Mouse (Mus musculus) midbrain, postnatal 0 days (tissue): Measurements from ENCODE around the gene Gca. TPM values are rescaled to one million over a fixed set of nuclear protein-coding genes. Genes with fewer than 3 reads are reported as not detected.
"Not testable (repeated sequence)": the region's sequence is repeated elsewhere in the genome, so short reads cannot be mapped to it uniquely, and the experiment has no call there.

ENCODE experiments used
- ATAC-seq: fragments of 200-750 bp; cut with Nextera tagmentation; 2 replicates; pipeline ENCODE4 v1.8.0; 2017; ENCODE audit warnings: moderate number of reproducible peaks, mild to moderate bottlenecking, moderate TSS enrichment, moderate library complexity; ENCODE audit not compliant: low FRiP score
- DNase-seq: peaks from one replicate; pipeline ENCODE4 v3.0.0-alpha.2; 2015; ENCODE audit warnings: low spot score
- H3K27ac ChIP-seq: fragments of 300-500 bp; sonication (generic); 2 replicates; pipeline ENCODE4 v1.5.1; 2014; ENCODE audit warnings: low read depth, mild to moderate bottlenecking, low read length, mixed read lengths
- H3K27me3 ChIP-seq: fragments of 300-500 bp; sonication (generic); 2 replicates; pipeline ENCODE4 v1.6.1; 2014; ENCODE audit warnings: low read length, control low read depth, mixed read lengths; ENCODE audit not compliant: insufficient read depth
- H3K36me3 ChIP-seq: fragments of 300-500 bp; sonication (generic); 2 replicates; pipeline ENCODE4 v1.6.1; 2014; ENCODE audit warnings: low read length, control low read depth, mixed read lengths; ENCODE audit not compliant: insufficient read depth
- H3K4me1 ChIP-seq: fragments of 300-500 bp; sonication (generic); 2 replicates; pipeline ENCODE4 v1.6.1; 2014; ENCODE audit warnings: mild to moderate bottlenecking, control low read depth, antibody characterized with exemption, low read length, mixed read lengths; ENCODE audit not compliant: insufficient read depth
- H3K4me2 ChIP-seq: fragments of 300-500 bp; sonication (generic); 2 replicates; pipeline ENCODE4 v1.6.1; 2014; ENCODE audit warnings: low read depth, mild to moderate bottlenecking, low read length, mixed read lengths; ENCODE audit not compliant: poor library complexity, severe bottlenecking
- H3K4me3 ChIP-seq: fragments of 300-500 bp; sonication (generic); 2 replicates; pipeline ENCODE4 v1.5.1; 2014; ENCODE audit warnings: low read depth, mild to moderate bottlenecking, low read length, moderate library complexity
- H3K9ac ChIP-seq: fragments of 300-500 bp; sonication (generic); replicated peaks from 2 replicates; pipeline ENCODE4 v1.6.1; 2014; ENCODE audit warnings: mild to moderate bottlenecking, low read length, moderate library complexity, mixed read lengths; ENCODE audit not compliant: poor library complexity, severe bottlenecking
- H3K9me3 ChIP-seq: fragments of 300-500 bp; sonication (generic); 2 replicates; pipeline ENCODE4 v1.6.1; 2016; ENCODE audit warnings: low read length, control low read depth
- CTCF ChIP-seq: IDR thresholded peaks from 2 replicates; pipeline ENCODE4 v1.5.1; 2016; ENCODE audit warnings: antibody characterized with exemption, mild to moderate bottlenecking
- WGBS: fragments of 180-500 bp; shearing (Covaris S2); extraction: QIAGEN DNeasy Blood & Tissue Kit; methylation state at CpG from one replicate; pipeline ENCODE4 v1.1.7; 2014; 5-methylcytosine and 5-hydroxymethylcytosine counted together
- polyA plus RNA-seq: library from polyadenylated mRNA; unstranded; fragments of >200 nt; fragmentation: Nextera tagmentation; extraction: Ambion mirVana; gene quantifications from 2 replicates; pipeline ENCODE4 v1.2.1, GENCODE M21; 2015
- total RNA-seq: library from RNA; depleted of rRNA; stranded (reverse); fragments of >200 nt; gene quantifications from 2 replicates; pipeline ENCODE4 v1.2.3, GENCODE M21; 2014

Gene Gca
- total and polyA plus RNA-seq, 2 experiments from 2014 or later, result 1.2 to 3.6 TPM

DNA sequence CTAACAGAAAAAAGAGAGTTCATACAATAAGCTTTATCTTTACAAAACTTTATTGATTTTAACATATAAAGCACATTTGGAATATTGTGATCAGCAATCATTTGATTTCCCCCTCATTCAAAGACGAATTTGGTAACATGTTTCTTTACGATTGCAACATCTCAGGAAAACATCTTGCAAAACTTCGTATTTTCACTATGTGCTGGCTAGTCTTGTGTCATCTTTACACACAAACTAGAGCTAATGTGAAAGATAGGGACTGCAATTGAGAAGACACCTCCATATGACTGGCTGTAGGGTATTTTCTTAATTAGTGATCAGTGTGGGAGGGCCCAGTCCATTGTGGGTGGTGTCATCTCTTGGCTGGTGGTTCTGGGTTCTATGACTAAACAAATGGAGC lies 42.2 kb downstream of the Gca start:
- Histone ChIP-seq H3K36me3 (peaks cover 6% of the 10 kb centered on the region; the same call in 1 of the 2 replicates), H3K9ac (no peak overlapping the region), H3K4me1 (no peaks in the 10 kb centered on the region), H3K4me2 (no peak overlapping the region), H3K27ac (no peak overlapping the region), H3K9me3 (no peaks in the 10 kb centered on the region), H3K27me3 (no peaks in the 10 kb centered on the region), H3K4me3 (no peak overlapping the region)
- DNase-seq (no peak), ATAC-seq (no peak)
- no peak for TF ChIP-seq CTCF
- WGBS, result 91% methylated on average over 3 of the region's 3 CpGs

- TF ChIP-seq CTCF, result no peak
- DNase-seq, result no peak
- Histone ChIP-seq H3K9me3 (no peaks in the 10 kb centered on the region), H3K27me3 (no peaks in the 10 kb centered on the region), H3K36me3 (no peaks in the 10 kb centered on the region), H3K4me3 (no peak overlapping the region), H3K4me1 (no peaks in the 10 kb centered on the region), H3K9ac (no peak overlapping the region), H3K27ac (no peak overlapping the region), H3K4me2 (no peak overlapping the region)
- WGBS, result 88% methylated on average over 1 of the region's 1 CpGs
- ATAC-seq, result no peak
Observed at GRCm38 (mm10) chr2:62709633-62710032, 45.5 kb downstream of the Gca start.

DNA sequence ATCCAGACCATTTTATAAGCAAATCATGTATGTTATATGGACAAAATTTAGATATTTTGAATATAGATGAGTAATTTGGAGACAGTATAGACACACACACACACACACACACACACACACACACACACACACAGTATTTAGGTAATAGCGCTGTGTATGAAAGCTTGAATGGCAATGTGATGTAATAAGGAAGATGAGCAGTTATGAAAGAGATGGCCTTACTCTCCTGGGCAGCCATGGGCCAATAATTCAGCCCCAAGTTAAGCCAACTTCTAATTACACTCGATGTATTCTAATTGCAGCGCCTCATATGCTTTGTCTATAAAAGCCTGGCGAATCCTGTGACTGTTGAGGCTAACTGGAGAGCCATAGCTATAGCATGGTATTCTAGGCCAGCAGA lies 50.3 kb downstream of the Gca start:
- ATAC-seq, H3K9ac ChIP-seq, H3K27ac ChIP-seq, H3K27me3 ChIP-seq, H3K9me3 ChIP-seq, H3K4me1 ChIP-seq, H3K36me3 ChIP-seq, H3K4me2 ChIP-seq, DNase-seq, H3K4me3 ChIP-seq: not testable (repeated sequence)
- 93% methylated on average over 4 of the region's 4 CpGs for WGBS

DNA sequence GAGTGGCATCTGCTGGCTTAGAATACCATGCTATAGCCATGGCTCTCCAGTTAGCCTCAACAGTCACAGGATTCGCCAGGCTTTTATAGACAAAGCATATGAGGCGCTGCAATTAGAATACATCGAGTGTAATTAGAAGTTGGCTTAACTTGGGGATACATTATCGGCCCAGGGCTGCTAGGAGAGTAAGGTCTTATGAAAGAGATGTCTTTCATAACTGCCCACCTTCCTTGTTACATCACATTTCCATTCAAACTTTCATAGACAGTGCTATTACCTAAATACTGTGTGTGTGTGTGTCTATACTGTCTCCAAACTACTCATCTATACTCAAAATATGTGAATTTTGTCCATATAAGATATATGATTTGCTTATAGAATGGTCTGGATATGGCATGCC lies 51.2 kb downstream of the Gca start:
- TF ChIP-seq CTCF, result no peak
- WGBS, result 92% methylated on average over 4 of the region's 4 CpGs
- no peak for DNase-seq
- Histone ChIP-seq H3K9me3 (no peaks in the 10 kb centered on the region), H3K27me3 (no peaks in the 10 kb centered on the region), H3K9ac (no peak overlapping the region), H3K36me3 (no peaks in the 10 kb centered on the region), H3K4me3 (no peak overlapping the region), H3K4me2 (no peak overlapping the region), H3K4me1 (no peaks in the 10 kb centered on the region), H3K27ac (no peak overlapping the region)
- no peak for ATAC-seq

DNA sequence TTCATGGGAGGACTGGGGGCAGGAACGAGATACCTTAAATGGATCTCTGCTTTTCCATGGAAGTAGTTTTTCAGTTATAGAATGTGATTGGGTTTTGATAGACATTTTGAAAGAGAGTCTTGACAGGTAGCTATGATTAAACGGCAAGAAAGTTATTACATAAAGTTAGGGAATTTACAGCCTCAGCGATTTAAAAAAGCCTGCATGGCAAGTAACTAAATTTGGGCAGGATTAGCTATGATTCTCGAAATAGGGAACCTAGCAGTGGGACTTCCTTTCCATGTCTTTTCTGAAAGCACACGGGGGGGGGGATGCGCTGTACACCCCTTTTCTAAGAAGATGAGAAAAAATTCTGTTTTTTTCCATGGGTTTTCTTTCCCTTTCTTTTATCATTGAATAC lies 53.2 kb downstream of the Gca start:
- WGBS, result 71% methylated on average over 6 of the region's 6 CpGs
- H3K36me3 ChIP-seq, result no peaks in the 10 kb centered on the region
- H3K27ac ChIP-seq, result no peak overlapping the region
- no peak overlapping the region for H3K9ac ChIP-seq
- no peak overlapping the region for H3K4me2 ChIP-seq
- no peaks in the 10 kb centered on the region for H3K4me1 ChIP-seq
- no peaks in the 10 kb centered on the region for H3K27me3 ChIP-seq
- DNase-seq, result no peak
- H3K4me3 ChIP-seq, result no peak overlapping the region
- H3K9me3 ChIP-seq, result no peaks in the 10 kb centered on the region
- TF ChIP-seq CTCF, result no peak
- no peak for ATAC-seq

- no peaks in the 10 kb centered on the region for H3K9me3 ChIP-seq
- H3K9ac ChIP-seq, result no peak overlapping the region
- H3K36me3 ChIP-seq, result no peaks in the 10 kb centered on the region
- WGBS, result 36% methylated on average over 1 of the region's 1 CpGs
- no peak overlapping the region for H3K27ac ChIP-seq
- no peak overlapping the region for H3K4me3 ChIP-seq
- H3K4me2 ChIP-seq, result no peak overlapping the region
- ATAC-seq, result peak; percentile 58; the same call in 1 of the 2 replicates
- no peak for TF ChIP-seq CTCF
- DNase-seq, result peak; percentile 5
- no peaks in the 10 kb centered on the region for H3K4me1 ChIP-seq
- H3K27me3 ChIP-seq, result no peaks in the 10 kb centered on the region
Observed at GRCm38 (mm10) chr2:62718411-62718810, 54.3 kb downstream of the Gca start.
